Mouse (Mus musculus) bone marrow macrophage, adult 2 months (primary cell): ENCODE results near the gene Lrrc28. TPM values are rescaled to one million over a fixed set of nuclear protein-coding genes. Genes with fewer than 3 reads are reported as not detected.

ENCODE experiments used
- H3K27ac ChIP-seq: 2 replicates; pipeline ENCODE4 v1.5.1; 2012; ENCODE audit warnings: low read depth, low read length; ENCODE audit not compliant: insufficient read depth
- H3K4me1 ChIP-seq: 2 replicates; pipeline ENCODE4 v1.6.1; 2012; ENCODE audit warnings: low read length; ENCODE audit not compliant: control insufficient read depth, insufficient read depth
- H3K4me3 ChIP-seq: 2 replicates; pipeline ENCODE4 v1.5.1; 2012; ENCODE audit warnings: mild to moderate bottlenecking, low read length, moderate library complexity; ENCODE audit not compliant: insufficient read depth
- CTCF ChIP-seq: IDR thresholded peaks from 2 replicates; pipeline ENCODE4 v1.5.1; 2012; ENCODE audit warnings: low read depth, mild to moderate bottlenecking, low read length, moderate library complexity
- POLR2A ChIP-seq: IDR thresholded peaks from 2 replicates; pipeline ENCODE4 v1.6.1; 2012; ENCODE audit warnings: mild to moderate bottlenecking, low read depth, low read length, borderline replicate concordance
- polyA plus RNA-seq: library from polyadenylated mRNA; stranded (reverse); fragments of >200 nt; gene quantifications from 2 replicates; pipeline ENCODE4 v1.2.4, GENCODE M21; 2012; ENCODE audit not compliant: missing spikeins, insufficient read depth, insufficient read length

Gene Lrrc28
- polyA plus RNA-seq, 1 experiment, result 7.9 TPM

DNA sequence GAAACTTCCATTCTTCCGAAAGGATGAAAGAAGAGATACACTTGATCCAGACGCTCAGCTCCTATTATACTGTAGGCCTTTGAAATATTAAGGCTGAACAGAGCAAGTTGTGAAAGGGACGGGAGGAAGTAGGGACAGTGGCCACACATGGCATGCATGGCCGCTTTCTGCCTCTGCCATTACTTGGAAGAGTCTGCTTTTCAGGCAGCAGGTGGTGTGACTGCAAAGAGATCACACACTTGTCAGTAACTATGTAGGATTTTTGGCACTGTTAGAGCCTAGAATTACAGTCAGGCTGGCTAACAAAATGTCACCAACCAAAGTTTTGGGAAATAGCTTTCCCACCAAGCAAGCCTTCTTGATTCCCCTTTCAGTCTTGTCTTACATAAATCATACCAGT lies 131.4 kb downstream of the Lrrc28 start:
- Histone ChIP-seq H3K27ac (no peak overlapping the region), H3K4me1 (peaks cover 16% of the 10 kb centered on the region), H3K4me3 (no peak overlapping the region)
- TF ChIP-seq POLR2A (no peak), CTCF (no peak)

- Histone ChIP-seq H3K4me1 (peaks cover 16% of the 10 kb centered on the region), H3K27ac (no peak overlapping the region), H3K4me3 (no peak overlapping the region)
- TF ChIP-seq POLR2A, result no peak
- no peak for TF ChIP-seq CTCF
Measured at GRCm38 (mm10) chr7:67511606-67512005, 133.5 kb downstream of the Lrrc28 start.

DNA sequence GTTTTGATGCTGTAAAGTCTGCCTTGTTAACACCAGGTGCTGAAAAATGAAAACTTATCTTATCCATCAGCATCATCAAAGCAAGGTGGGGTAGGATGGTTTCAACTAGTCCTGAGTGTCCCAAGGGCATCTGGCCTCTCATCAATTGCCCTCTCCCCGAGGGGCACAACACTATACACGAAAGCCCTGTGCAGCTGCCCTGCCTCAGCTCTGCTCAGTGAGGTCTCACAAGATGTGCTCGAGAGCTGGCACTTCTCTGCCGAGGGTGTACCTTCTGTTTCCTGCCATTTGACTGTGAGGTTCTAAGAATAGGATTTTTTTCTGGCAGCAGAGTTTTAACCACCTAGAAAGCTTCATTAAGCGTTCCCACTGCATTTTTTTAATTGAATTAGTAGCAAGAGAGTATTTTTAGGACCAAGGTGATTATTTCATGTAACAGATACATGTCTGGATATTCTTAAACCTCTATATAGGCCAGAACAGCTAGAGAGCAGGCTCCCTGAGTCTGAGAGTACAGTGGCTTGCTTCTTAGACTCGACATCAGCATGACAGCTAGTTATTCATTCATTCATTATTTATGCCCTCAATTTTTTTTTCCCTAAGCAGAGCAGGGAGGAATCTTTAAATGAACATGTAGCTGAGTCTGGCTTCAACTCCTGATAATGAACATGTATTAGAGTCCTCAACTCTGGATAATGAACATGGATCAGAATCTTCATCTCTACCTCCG lies 141.6 kb downstream of the Lrrc28 start:
- Histone ChIP-seq H3K27ac (no peak overlapping the region), H3K4me1 (peaks cover 5% of the 10 kb centered on the region), H3K4me3 (no peak overlapping the region)
- TF ChIP-seq POLR2A (no peak), CTCF (no peak)

GRCm38 (mm10) chr7:67502631-67503030 lies 142.4 kb downstream of the Lrrc28 start:
- no peak overlapping the region for H3K27ac ChIP-seq
- peaks cover 8% of the 10 kb centered on the region for H3K4me1 ChIP-seq
- H3K4me3 ChIP-seq, result no peak overlapping the region
- TF ChIP-seq CTCF (no peak), POLR2A (no peak)

DNA sequence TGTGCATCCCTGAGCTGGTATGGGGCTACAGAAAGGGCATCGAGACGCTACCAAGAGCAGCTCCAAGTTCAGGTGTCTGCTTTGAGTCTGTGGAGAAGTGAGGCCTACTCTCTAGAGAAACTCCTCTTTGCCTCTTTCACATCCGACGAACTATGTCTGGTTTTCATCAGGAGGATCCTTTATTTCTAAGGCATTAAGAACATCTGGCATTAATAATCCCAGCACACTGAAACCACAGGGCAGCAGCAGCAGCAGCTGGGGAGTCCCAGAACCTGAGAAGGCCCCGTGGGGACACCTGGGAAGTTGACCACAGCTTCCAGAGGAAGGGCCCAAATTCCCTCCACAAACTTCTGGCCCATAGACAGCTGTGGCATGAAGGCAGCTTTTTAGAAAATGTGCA lies 144.2 kb downstream of the Lrrc28 start:
- H3K4me3 ChIP-seq, result no peak overlapping the region
- peaks cover 10% of the 10 kb centered on the region for H3K4me1 ChIP-seq
- TF ChIP-seq CTCF, result no peak
- no peak overlapping the region for H3K27ac ChIP-seq

- no peak for TF ChIP-seq CTCF
- no peak for TF ChIP-seq POLR2A
- Histone ChIP-seq H3K4me1 (peaks cover 10% of the 10 kb centered on the region), H3K27ac (no peak overlapping the region), H3K4me3 (no peak overlapping the region)
Measured at GRCm38 (mm10) chr7:67500076-67500828, 144.8 kb downstream of the Lrrc28 start.

GRCm38 (mm10) chr7:67499516-67499915 lies 145.6 kb downstream of the Lrrc28 start:
- no peak overlapping the region for H3K27ac ChIP-seq
- TF ChIP-seq CTCF, result no peak
- TF ChIP-seq POLR2A, result no peak
- H3K4me1 ChIP-seq, result peaks cover 11% of the 10 kb centered on the region
- no peak overlapping the region for H3K4me3 ChIP-seq

GRCm38 (mm10) chr7:67493795-67494687 lies 151.0 kb downstream of the Lrrc28 start:
- Histone ChIP-seq H3K27ac (no peak overlapping the region), H3K4me1 (peaks cover 25% of the 10 kb centered on the region), H3K4me3 (no peak overlapping the region)
- TF ChIP-seq POLR2A (no peak), CTCF (no peak)

DNA sequence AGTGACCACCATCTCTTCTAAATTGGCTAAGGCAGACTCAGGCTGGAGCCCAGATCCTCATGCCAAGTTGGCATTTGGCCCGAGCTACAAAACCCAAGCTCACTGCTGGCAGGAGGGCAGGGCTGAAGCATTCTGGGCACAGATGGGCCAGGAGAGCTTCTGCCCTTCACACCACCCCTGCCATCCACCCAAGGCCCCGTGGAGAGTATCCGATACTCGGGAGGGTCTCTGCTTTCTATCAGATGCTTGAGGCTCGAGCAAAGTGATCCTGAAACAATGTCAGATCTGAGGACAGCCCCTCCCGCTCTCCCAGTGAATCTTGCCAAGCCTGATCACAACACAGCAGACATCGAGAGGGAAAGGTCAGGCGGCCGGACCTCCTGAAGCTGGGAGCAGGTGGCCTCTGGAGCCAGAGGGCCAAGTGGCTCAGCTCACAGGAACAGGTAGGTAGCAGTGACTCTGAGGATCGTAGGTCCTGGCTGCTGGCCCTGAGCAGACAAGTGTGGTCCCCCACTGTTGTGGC lies 157.1 kb downstream of the Lrrc28 start:
- no peak overlapping the region for H3K27ac ChIP-seq
- TF ChIP-seq POLR2A (no peak), CTCF (no peak)
- H3K4me3 ChIP-seq, result no peak overlapping the region
- H3K4me1 ChIP-seq, result peaks cover 3% of the 10 kb centered on the region; the same call in 1 of the 2 replicates
